Mouse (Mus musculus): Measurements from ENCODE around the gene Rdh16f1. TPM values are rescaled to one million over a fixed set of nuclear protein-coding genes. Genes with fewer than 3 reads are reported as not detected.
"Not testable (repeated sequence)": the region's sequence is repeated elsewhere in the genome, so short reads cannot be mapped to it uniquely, and the experiment has no call there.

Gene Rdh16f1
- total and polyA plus RNA-seq, 3 experiments: not detected

DNA sequence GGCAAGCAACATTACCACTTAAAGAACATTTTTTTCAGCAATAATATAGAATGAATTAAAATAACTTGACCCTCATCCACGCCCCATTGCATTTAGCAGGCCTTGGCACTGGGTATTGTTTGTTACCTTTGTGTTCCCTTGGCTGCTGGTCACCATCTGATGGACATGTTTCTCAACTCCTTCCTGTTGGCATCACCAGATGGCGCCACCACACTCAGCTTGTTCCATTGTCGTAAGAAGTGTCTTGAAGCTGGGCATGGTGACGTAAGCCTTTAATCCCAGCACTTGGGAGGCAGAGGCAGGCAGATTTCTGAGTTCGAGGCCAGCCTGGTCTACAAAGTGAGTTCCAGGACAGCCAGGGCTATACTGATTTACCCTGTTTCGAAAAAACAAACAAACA, 65.8 kb downstream of the Rdh16f1 start:
- Histone ChIP-seq H3K4me3 (replicated peaks in 1 of 3; ENCODE audit: low read depth in 2 of 3, low read length in 2 of 3, poor library complexity in 1 of 3) (no peak overlapping the region), H3K4me2 (ENCODE audit: insufficient read depth, low read depth, poor library complexity, severe bottlenecking) (no peak overlapping the region), H3K9ac (ENCODE audit: insufficient read depth, low read depth) (no peak overlapping the region), H3K9me3 (replicated peaks; ENCODE audit: low read length) (no peaks in the 10 kb centered on the region), H3K36me3 (replicated peaks in 1 of 2; ENCODE audit: control insufficient read depth in 1 of 2, insufficient read depth in 1 of 2, low read length in 1 of 2) (no peaks in the 10 kb centered on the region), H3K27me3 (replicated peaks) (peaks cover 14% of the 10 kb centered on the region), H3K79me2 (replicated peaks; ENCODE audit: control insufficient read depth, extremely low read depth, insufficient read depth, poor library complexity, severe bottlenecking) (no peaks in the 10 kb centered on the region), H3K4me1 (ENCODE audit: control insufficient read depth in 1 of 2, insufficient read depth in 2 of 2) (0 out of 4 replicates have a peak, but pooled peaks cover 0 to 2% of the 10 kb centered on the region in 2 experiments), H3K27ac (ENCODE audit: insufficient read depth, low read depth) (no peak overlapping the region)
- TF ChIP-seq SMC3 (IDR thresholded peaks at IDR 0.05; ENCODE audit: low read depth, low read length): peak; percentile 61
- TF ChIP-seq CTCF (conservative IDR thresholded peaks at IDR 0.05 in 1 of 2, IDR thresholded peaks at IDR 0.05 in 1 of 2; ENCODE audit: low read depth in 2 of 2, low read length in 2 of 2): peak in 1 of 2 experiments; percentile 59; a peak in 2 of 4 replicates
- no peak for TF ChIP-seq ETS1 (conservative IDR thresholded peaks at IDR 0.05; ENCODE audit: low read depth, low read length)
- TF ChIP-seq RAD21 (IDR thresholded peaks at IDR 0.05; ENCODE audit: low read depth, low read length): peak; percentile 32
- in situ Hi-C loops (cut with MboI; ENCODE audit: low pct_ligation_motif_present, low pct_unique_long_range_greater_than_20kb, low sequenced_read_pairs): no loop called here
- dilution Hi-C loops (cut with MboI; ENCODE audit: extremely low pct_ligation_motif_present, extremely low pct_unique_long_range_greater_than_20kb, low sequenced_read_pairs): no loop called here
- peak; percentile 22 for DNase-seq (ENCODE audit: extremely low read depth)

- in situ Hi-C loops (cut with MboI; ENCODE audit: low pct_ligation_motif_present, low pct_unique_long_range_greater_than_20kb, low sequenced_read_pairs): no loop called here
- Histone ChIP-seq H3K4me3 (replicated peaks in 1 of 3; ENCODE audit: low read depth in 2 of 3, low read length in 2 of 3, poor library complexity in 1 of 3) (no peak overlapping the region), H3K9me3 (replicated peaks; ENCODE audit: low read length) (no peaks in the 10 kb centered on the region), H3K79me2 (replicated peaks; ENCODE audit: control insufficient read depth, extremely low read depth, insufficient read depth, poor library complexity, severe bottlenecking) (no peaks in the 10 kb centered on the region), H3K4me1 (ENCODE audit: control insufficient read depth in 1 of 2, insufficient read depth in 2 of 2) (0 out of 4 replicates have a peak, but pooled peaks cover 0 to 2% of the 10 kb centered on the region in 2 experiments), H3K27ac (ENCODE audit: insufficient read depth, low read depth) (no peak overlapping the region), H3K4me2 (ENCODE audit: insufficient read depth, low read depth, poor library complexity, severe bottlenecking) (no peak overlapping the region), H3K9ac (ENCODE audit: insufficient read depth, low read depth) (no peak overlapping the region), H3K27me3 (replicated peaks) (peaks cover 9% of the 10 kb centered on the region), H3K36me3 (replicated peaks in 1 of 2; ENCODE audit: control insufficient read depth in 1 of 2, insufficient read depth in 1 of 2, low read length in 1 of 2) (no peaks in the 10 kb centered on the region)
- no peak for DNase-seq (ENCODE audit: extremely low read depth)
- TF ChIP-seq ELF1 (IDR thresholded peaks at IDR 0.05; ENCODE audit: low read depth, low read length): no peak
- TF ChIP-seq UBTF (IDR thresholded peaks at IDR 0.05; ENCODE audit: low read depth, low read length): no peak
- no peak for TF ChIP-seq KAT2A (IDR thresholded peaks at IDR 0.05; ENCODE audit: insufficient replicate concordance, low read length)
- TF ChIP-seq MAZ (IDR thresholded peaks at IDR 0.05; ENCODE audit: low read depth, low read length): no peak
- dilution Hi-C loops (cut with MboI; ENCODE audit: extremely low pct_ligation_motif_present, extremely low pct_unique_long_range_greater_than_20kb, low sequenced_read_pairs): no loop called here
These were observed 69.5 kb downstream of the Rdh16f1 start for GRCm38 (mm10) chr10:127829121-127829520.

DNA sequence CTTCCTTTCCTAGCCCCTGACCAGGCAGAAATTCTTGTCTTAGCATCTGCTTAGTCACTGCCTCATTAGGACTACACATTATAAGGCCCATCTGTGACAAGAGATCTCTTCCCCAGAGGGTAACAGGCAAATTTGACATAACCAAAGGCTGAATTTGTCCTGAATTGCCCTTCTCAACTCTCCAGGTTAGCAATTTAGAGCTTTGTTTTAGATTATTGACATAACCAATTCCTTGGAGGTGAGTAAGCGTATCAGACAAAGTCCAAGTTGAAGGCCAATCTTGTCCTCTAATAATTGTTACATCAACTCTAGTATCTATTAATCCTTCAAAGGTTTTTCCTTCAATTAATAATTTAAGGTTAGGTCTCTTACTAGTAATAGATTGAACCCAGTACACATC, 74.6 kb downstream of the Rdh16f1 start:
- H3K4me2 ChIP-seq (ENCODE audit: insufficient read depth, low read depth, poor library complexity, severe bottlenecking); dilution Hi-C loops (cut with MboI; ENCODE audit: extremely low pct_ligation_motif_present, extremely low pct_unique_long_range_greater_than_20kb, low sequenced_read_pairs); H3K9ac ChIP-seq (ENCODE audit: insufficient read depth, low read depth); in situ Hi-C loops (cut with MboI; ENCODE audit: low pct_ligation_motif_present, low pct_unique_long_range_greater_than_20kb, low sequenced_read_pairs); H3K36me3 ChIP-seq (replicated peaks in 1 of 2; ENCODE audit: control insufficient read depth in 1 of 2, insufficient read depth in 1 of 2, low read length in 1 of 2); H3K79me2 ChIP-seq (replicated peaks; ENCODE audit: control insufficient read depth, extremely low read depth, insufficient read depth, poor library complexity, severe bottlenecking); DNase-seq (ENCODE audit: extremely low read depth); H3K4me3 ChIP-seq (replicated peaks in 1 of 3; ENCODE audit: low read depth in 2 of 3, low read length in 2 of 3, poor library complexity in 1 of 3); H3K27ac ChIP-seq (ENCODE audit: insufficient read depth, low read depth); H3K4me1 ChIP-seq (ENCODE audit: control insufficient read depth in 1 of 2, insufficient read depth in 2 of 2): not testable (repeated sequence)
- H3K27me3 ChIP-seq (replicated peaks): peaks cover 23% of the 10 kb centered on the region
- peaks cover 12% of the 10 kb centered on the region for H3K9me3 ChIP-seq (replicated peaks; ENCODE audit: low read length)

All from CH12.LX (cell line).